Mouse (Mus musculus): ENCODE measurements around the gene AU040320. TPM values are rescaled to one million over a fixed set of nuclear protein-coding genes. Genes with fewer than 3 reads are reported as not detected.

Gene AU040320
- total and polyA plus RNA-seq, 3 experiments, result 3.0 to 17.0 (median 15.2) TPM

GRCm38 (mm10) chr4:126750046-126750683 lies 3.2 kb upstream of the AU040320 start:
- DNase-seq (ENCODE audit: extremely low read depth), result no peak
- Histone ChIP-seq H3K9me3 (replicated peaks; ENCODE audit: low read length) (no peaks in the 10 kb centered on the region), H3K9ac (ENCODE audit: insufficient read depth, low read depth) (no peak overlapping the region), H3K4me3 (replicated peaks in 1 of 3; ENCODE audit: low read depth in 2 of 3, low read length in 2 of 3, poor library complexity in 1 of 3) (no peak overlapping the region), H3K79me2 (replicated peaks; ENCODE audit: control insufficient read depth, extremely low read depth, insufficient read depth, poor library complexity, severe bottlenecking) (peaks cover 17% of the 10 kb centered on the region), H3K27me3 (replicated peaks) (no peaks in the 10 kb centered on the region), H3K4me2 (ENCODE audit: insufficient read depth, low read depth, poor library complexity, severe bottlenecking) (no peak overlapping the region), H3K4me1 (ENCODE audit: control insufficient read depth in 1 of 2, insufficient read depth in 2 of 2) (peaks cover 11 to 49% of the 10 kb centered on the region in 2 experiments), H3K36me3 (replicated peaks in 1 of 2; ENCODE audit: control insufficient read depth in 1 of 2, insufficient read depth in 1 of 2, low read length in 1 of 2) (peaks cover 44 to 65% of the 10 kb centered on the region in 2 experiments), H3K27ac (ENCODE audit: insufficient read depth, low read depth) (no peak overlapping the region)
- dilution Hi-C loops (cut with MboI; ENCODE audit: extremely low pct_ligation_motif_present, extremely low pct_unique_long_range_greater_than_20kb, low sequenced_read_pairs), result no loop called here
- in situ Hi-C loops (cut with MboI; ENCODE audit: low pct_ligation_motif_present, low pct_unique_long_range_greater_than_20kb, low sequenced_read_pairs), result no loop called here
- no peak for TF ChIP-seq MAX (IDR thresholded peaks at IDR 0.05; ENCODE audit: low read length)
- no peak for TF ChIP-seq TBP (conservative IDR thresholded peaks at IDR 0.05; ENCODE audit: low read depth, low read length)
- TF ChIP-seq RAD21 (IDR thresholded peaks at IDR 0.05; ENCODE audit: low read depth, low read length), result no peak
- TF ChIP-seq EP300 (IDR thresholded peaks at IDR 0.05; ENCODE audit: low read length), result no peak
- TF ChIP-seq CHD2 (IDR thresholded peaks at IDR 0.05; ENCODE audit: low read length), result no peak
- no peak for TF ChIP-seq UBTF (IDR thresholded peaks at IDR 0.05; ENCODE audit: low read depth, low read length)
- TF ChIP-seq POLR2AphosphoS2 (IDR thresholded peaks at IDR 0.05; ENCODE audit: low read depth, low read length), result no peak
- TF ChIP-seq CTCF (conservative IDR thresholded peaks at IDR 0.05 in 1 of 2, IDR thresholded peaks at IDR 0.05 in 1 of 2; ENCODE audit: low read depth in 2 of 2, low read length in 2 of 2), result no peak
- TF ChIP-seq SMC3 (IDR thresholded peaks at IDR 0.05; ENCODE audit: low read depth, low read length), result no peak
- TF ChIP-seq MAZ (IDR thresholded peaks at IDR 0.05; ENCODE audit: low read depth, low read length), result no peak
- TF ChIP-seq ZKSCAN1 (IDR thresholded peaks at IDR 0.05; ENCODE audit: borderline replicate concordance, low read depth, low read length), result no peak
- TF ChIP-seq RCOR1 (conservative IDR thresholded peaks at IDR 0.05; ENCODE audit: low read depth, low read length), result no peak
- TF ChIP-seq HCFC1 (IDR thresholded peaks at IDR 0.05; ENCODE audit: low read depth, low read length), result no peak
- no peak for TF ChIP-seq JUND (conservative IDR thresholded peaks at IDR 0.05; ENCODE audit: low read depth, low read length)

GRCm38 (mm10) chr4:126750863-126751555 lies 2.3 kb upstream of the AU040320 start:
- Histone ChIP-seq H3K36me3 (replicated peaks in 1 of 2; ENCODE audit: control insufficient read depth in 1 of 2, insufficient read depth in 1 of 2, low read length in 1 of 2) (peaks cover 40 to 56% of the 10 kb centered on the region in 2 experiments), H3K79me2 (replicated peaks; ENCODE audit: control insufficient read depth, extremely low read depth, insufficient read depth, poor library complexity, severe bottlenecking) (peaks cover 17% of the 10 kb centered on the region), H3K27ac (ENCODE audit: insufficient read depth, low read depth) (no peak overlapping the region), H3K4me3 (replicated peaks in 1 of 3; ENCODE audit: low read depth in 2 of 3, low read length in 2 of 3, poor library complexity in 1 of 3) (no peak overlapping the region), H3K4me1 (ENCODE audit: control insufficient read depth in 1 of 2, insufficient read depth in 2 of 2) (peaks cover 11 to 51% of the 10 kb centered on the region in 2 experiments), H3K27me3 (replicated peaks) (no peaks in the 10 kb centered on the region), H3K9me3 (replicated peaks; ENCODE audit: low read length) (no peaks in the 10 kb centered on the region), H3K9ac (ENCODE audit: insufficient read depth, low read depth) (no peak overlapping the region), H3K4me2 (ENCODE audit: insufficient read depth, low read depth, poor library complexity, severe bottlenecking) (0 out of 2 replicates have a peak overlapping the region, but pooled peaks have one; percentile 52)
- in situ Hi-C loops (cut with MboI; ENCODE audit: low pct_ligation_motif_present, low pct_unique_long_range_greater_than_20kb, low sequenced_read_pairs), result no loop called here
- dilution Hi-C loops (cut with MboI; ENCODE audit: extremely low pct_ligation_motif_present, extremely low pct_unique_long_range_greater_than_20kb, low sequenced_read_pairs), result no loop called here
- DNase-seq (ENCODE audit: extremely low read depth), result no peak
- TF ChIP-seq UBTF (IDR thresholded peaks at IDR 0.05; ENCODE audit: low read depth, low read length) (no peak), SIN3A (IDR thresholded peaks at IDR 0.05; ENCODE audit: low read length) (no peak), TCF12 (IDR thresholded peaks at IDR 0.05; ENCODE audit: low read depth, low read length) (no peak), MYC (IDR thresholded peaks at IDR 0.05; ENCODE audit: low read depth, low read length) (no peak), KAT2A (IDR thresholded peaks at IDR 0.05; ENCODE audit: insufficient replicate concordance, low read length) (no peak), MAZ (IDR thresholded peaks at IDR 0.05; ENCODE audit: low read depth, low read length) (no peak), NRF1 (IDR thresholded peaks at IDR 0.05; ENCODE audit: low read depth, low read length) (no peak), JUN (IDR thresholded peaks at IDR 0.05; ENCODE audit: insufficient read depth, low read depth, low read length) (no peak), ZKSCAN1 (IDR thresholded peaks at IDR 0.05; ENCODE audit: borderline replicate concordance, low read depth, low read length) (no peak), ZC3H11A (IDR thresholded peaks at IDR 0.05; ENCODE audit: low read depth, low read length) (no peak), RAD21 (IDR thresholded peaks at IDR 0.05; ENCODE audit: low read depth, low read length) (no peak), TBP (conservative IDR thresholded peaks at IDR 0.05; ENCODE audit: low read depth, low read length) (no peak), NELFE (IDR thresholded peaks at IDR 0.05; ENCODE audit: low read depth, low read length) (no peak), HCFC1 (IDR thresholded peaks at IDR 0.05; ENCODE audit: low read depth, low read length) (no peak), POLR2AphosphoS2 (IDR thresholded peaks at IDR 0.05; ENCODE audit: low read depth, low read length) (no peak), ETS1 (conservative IDR thresholded peaks at IDR 0.05; ENCODE audit: low read depth, low read length) (no peak), ELF1 (IDR thresholded peaks at IDR 0.05; ENCODE audit: low read depth, low read length) (no peak), ZNF384 (IDR thresholded peaks at IDR 0.05; ENCODE audit: low read depth, low read length) (no peak), USF1 (IDR thresholded peaks at IDR 0.05; ENCODE audit: low read depth, low read length) (no peak), MEF2A (IDR thresholded peaks at IDR 0.05; ENCODE audit: borderline replicate concordance, low read depth, low read length) (no peak)
